ENCODE assay signal across 12 mouse cellular contexts in the genomic region with DNA sequence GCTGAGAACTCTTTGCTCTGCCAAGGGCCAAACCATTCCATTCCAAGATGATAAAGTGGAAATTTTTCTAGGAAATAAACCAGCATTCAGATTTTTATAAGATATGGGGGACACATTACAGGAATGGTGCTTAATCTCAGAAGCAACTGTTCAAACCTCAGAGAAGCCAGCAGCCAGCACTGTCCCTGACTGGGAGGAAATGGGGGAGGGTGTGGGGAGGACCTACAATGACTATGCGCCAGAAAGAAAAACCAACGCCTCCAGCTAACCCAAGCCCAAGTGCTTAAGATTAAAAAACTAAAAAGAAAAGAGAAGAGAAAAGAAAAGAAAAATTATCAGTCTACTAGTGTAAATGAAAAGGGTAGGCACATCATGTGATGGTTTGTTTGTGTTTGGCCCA.
DNase-seq lines count a peak whose midpoint lies in the region; ATAC-seq lines count a peak whose summit lies in the region.
"Had no signal": no experiment of that assay in that cellular context is flagged by ENCODE, and none has a peak within 500 bp of the region (broad histone marks: within the 10 kb centered on the region; RNA-seq: fewer than 3 reads in every experiment).

No protein-coding gene starts in this region.

- WGBS in liver, embryonic 13.5 days (ENCODE audit: insufficient replicate concordance): 12% methylated on average over 2 of the region's 2 CpGs
- whole genome bisulfite sequencing in forebrain, embryonic 15.5 days: 88% methylated on average over 2 of the region's 2 CpGs

- DNase-seq in heart, adult 11 months: peak; percentile 96
- DNase-seq in heart, postnatal 25 days (ENCODE audit: low spot score): no peak
- peak; percentile 12 for DNase-seq in thymus, postnatal 4 days
- no peak for DNase-seq in thymus, postnatal 0 days (ENCODE audit: low spot score)
- DNase-seq in liver, embryonic 13.5 days: no peak
- DNase-seq in testis, postnatal 14 days (ENCODE audit: low spot score): peak; percentile 64
- no peak for DNase-seq in neural tube, embryonic 10.5 days (ENCODE audit: extremely low spot score, low spot score)
- DNase-seq: cerebellum, adult 11-12 months; kidney, adult 11 months; lung, adult 2 months had no signal

- intact Hi-C loops in heart, postnatal 25 days (cut with DNase I): loop anchor here (5.0 kb wide), 1 partner anchor 165 kb away; no protein-coding TSS in a partner anchor

- no peak overlapping the region for H3K4me3 ChIP-seq in liver, embryonic 13.5 days (replicated peaks)
- no peak overlapping the region for H3K4me3 ChIP-seq in forebrain, embryonic 15.5 days
- H3K4me3 ChIP-seq: embryonic facial prominence, embryonic 13.5 days had no signal

- peaks cover 52% of the 10 kb centered on the region for H3K4me1 ChIP-seq in liver, embryonic 13.5 days (replicated peaks)
- H3K4me1 ChIP-seq in forebrain, embryonic 15.5 days: peaks cover 5% of the 10 kb centered on the region; the same call in 1 of the 2 replicates

- peak overlapping the region; percentile 70 for H3K27ac ChIP-seq in liver, embryonic 13.5 days
- H3K27ac ChIP-seq in forebrain, embryonic 15.5 days (replicated peaks): no peak overlapping the region
- H3K27ac ChIP-seq: embryonic facial prominence, embryonic 13.5 days had no signal

- H3K9ac ChIP-seq in liver, embryonic 13.5 days: no peak overlapping the region
- H3K9ac ChIP-seq in forebrain, embryonic 15.5 days (replicated peaks): no peak overlapping the region
- H3K9ac ChIP-seq: embryonic facial prominence, embryonic 13.5 days had no signal

- ATAC-seq in liver, embryonic 13.5 days (ENCODE audit: low read depth): peak; percentile 69
- ATAC-seq in forebrain, embryonic 15.5 days (replicated peaks): no peak

- no peaks in the 10 kb centered on the region for H3K36me3 ChIP-seq in liver, embryonic 13.5 days
- no peaks in the 10 kb centered on the region for H3K36me3 ChIP-seq in forebrain, embryonic 15.5 days
- H3K36me3 ChIP-seq: embryonic facial prominence, embryonic 13.5 days had no signal

- no peaks in the 10 kb centered on the region for H3K9me3 ChIP-seq in liver, embryonic 13.5 days (replicated peaks)
- H3K9me3 ChIP-seq in forebrain, embryonic 15.5 days: no peaks in the 10 kb centered on the region
- H3K9me3 ChIP-seq: embryonic facial prominence, embryonic 13.5 days had no signal

- no peaks in the 10 kb centered on the region for H3K27me3 ChIP-seq in liver, embryonic 13.5 days
- H3K27me3 ChIP-seq in forebrain, embryonic 15.5 days: no peaks in the 10 kb centered on the region
- H3K27me3 ChIP-seq: embryonic facial prominence, embryonic 13.5 days had no signal

- peak overlapping the region; percentile 53 for H3K4me2 ChIP-seq in liver, embryonic 13.5 days
- H3K4me2 ChIP-seq in forebrain, embryonic 15.5 days (replicated peaks): no peak overlapping the region
- H3K4me2 ChIP-seq: embryonic facial prominence, embryonic 13.5 days had no signal

Comparison
In these comparisons a context has a peak if more than half of its experiments do, and no peak if none do; other contexts are left out.
1. DNase-seq: peak in heart, adult 11 months (single experiment), thymus, postnatal 4 days (single experiment) and testis, postnatal 14 days (single experiment); none in heart, postnatal 25 days (single experiment), thymus, postnatal 0 days (single experiment), liver, embryonic 13.5 days (single experiment) and neural tube, embryonic 10.5 days (single experiment).